Mouse (Mus musculus): ENCODE measurements around the gene Nrn1l. TPM values are rescaled to one million over a fixed set of nuclear protein-coding genes. Genes with fewer than 3 reads are reported as not detected.

The Nrn1l gene
- polyA plus RNA-seq (2012; rRNA removed) (0.22 and 0.42 TPM in 2 replicates), polyA plus RNA-seq (2014; fragmentation: Nextera tagmentation; extraction: Ambion mirVana) (not detected in 2 replicates)

GRCm38 (mm10) chr8:105893339-105893738 is at the start of gene Nrn1l:
Nrn1l (plus strand) TSS chr8:105893567.
- Histone ChIP-seq H3K4me2 (ENCODE audit: low read depth) (no peak within 1 kb of the TSS), H3K4me1 (replicated peaks; ENCODE audit: control insufficient read depth in 2 of 2, insufficient read depth in 2 of 2, low read length in 1 of 2) (no peaks in the 10 kb centered on the region), H3K4me3 (ENCODE audit: insufficient read depth in 1 of 2, low read depth in 2 of 2, low read length in 2 of 2) (no peak within 1 kb of the TSS), H3K27ac (no peak within 1 kb of the TSS), H3K9me3 (ENCODE audit: control insufficient read depth, low read length) (no peaks in the 10 kb centered on the region), H3K36me3 (replicated peaks; ENCODE audit: control insufficient read depth, insufficient read depth, low read depth) (peaks cover 35% of the 10 kb centered on the region), H3K9ac (replicated peaks) (no peak within 1 kb of the TSS), H3K27me3 (ENCODE audit: control insufficient read depth, insufficient read depth, low read length) (no peaks in the 10 kb centered on the region)
- ATAC-seq (ENCODE audit: insufficient read depth), result peak; percentile 56
- peak in 1 of 3 experiments; percentile 20 for DNase-seq (ENCODE audit: low read depth in 3 of 3, low spot score in 3 of 3)
- TF ChIP-seq EP300 (IDR thresholded peaks at IDR 0.05; ENCODE audit: low read depth) (no peak), CTCF (IDR thresholded peaks at IDR 0.05; ENCODE audit: low read depth) (no peak)
- whole genome bisulfite sequencing (ENCODE audit: insufficient replicate concordance), result 41% methylated on average over 11 of the region's 11 CpGs

- Histone ChIP-seq H3K36me3 (replicated peaks; ENCODE audit: control insufficient read depth, insufficient read depth, low read depth) (peaks cover 43% of the 10 kb centered on the region), H3K9me3 (ENCODE audit: control insufficient read depth, low read length) (no peaks in the 10 kb centered on the region), H3K9ac (replicated peaks) (no peak overlapping the region), H3K4me3 (ENCODE audit: insufficient read depth in 1 of 2, low read depth in 2 of 2, low read length in 2 of 2) (no peak overlapping the region), H3K4me1 (replicated peaks; ENCODE audit: control insufficient read depth in 2 of 2, insufficient read depth in 2 of 2, low read length in 1 of 2) (peaks cover 6 to 7% of the 10 kb centered on the region in 2 experiments), H3K27me3 (ENCODE audit: control insufficient read depth, insufficient read depth, low read length) (no peaks in the 10 kb centered on the region), H3K4me2 (ENCODE audit: low read depth) (no peak overlapping the region), H3K27ac (no peak overlapping the region)
- 42% methylated on average over 11 of the region's 11 CpGs for WGBS (ENCODE audit: insufficient replicate concordance)
- TF ChIP-seq CTCF (IDR thresholded peaks at IDR 0.05; ENCODE audit: low read depth) (no peak), EP300 (IDR thresholded peaks at IDR 0.05; ENCODE audit: low read depth) (no peak)
- no peak for DNase-seq (ENCODE audit: low read depth in 3 of 3, low spot score in 3 of 3)
- ATAC-seq (ENCODE audit: insufficient read depth), result no peak
These were observed 46.7 kb upstream of the Nrn1l start for GRCm38 (mm10) chr8:105846678-105847077.

GRCm38 (mm10) chr8:105850014-105850413 is 43.4 kb upstream of the Nrn1l start:
- no peak overlapping the region for H3K9ac ChIP-seq (replicated peaks)
- TF ChIP-seq CTCF (IDR thresholded peaks at IDR 0.05; ENCODE audit: low read depth), result no peak
- no peak for TF ChIP-seq EP300 (IDR thresholded peaks at IDR 0.05; ENCODE audit: low read depth)
- H3K4me3 ChIP-seq (ENCODE audit: insufficient read depth in 1 of 2, low read depth in 2 of 2, low read length in 2 of 2), result peak overlapping the region in 1 of 2 experiments; percentile 49; a peak in 1 of 4 replicates
- no peaks in the 10 kb centered on the region for H3K9me3 ChIP-seq (ENCODE audit: control insufficient read depth, low read length)
- peaks cover 9 to 10% of the 10 kb centered on the region in 2 experiments for H3K4me1 ChIP-seq (replicated peaks; ENCODE audit: control insufficient read depth in 2 of 2, insufficient read depth in 2 of 2, low read length in 1 of 2)
- WGBS (ENCODE audit: insufficient replicate concordance), result 83% methylated on average over 4 of the region's 4 CpGs
- H3K4me2 ChIP-seq (ENCODE audit: low read depth), result peak overlapping the region; percentile 73
- no peaks in the 10 kb centered on the region for H3K27me3 ChIP-seq (ENCODE audit: control insufficient read depth, insufficient read depth, low read length)
- DNase-seq (ENCODE audit: low read depth in 3 of 3, low spot score in 3 of 3), result no peak
- H3K27ac ChIP-seq, result no peak overlapping the region
- H3K36me3 ChIP-seq (replicated peaks; ENCODE audit: control insufficient read depth, insufficient read depth, low read depth), result peaks cover 30% of the 10 kb centered on the region
- no peak for ATAC-seq (ENCODE audit: insufficient read depth)

- no peak for DNase-seq (ENCODE audit: low read depth in 3 of 3, low spot score in 3 of 3)
- H3K9me3 ChIP-seq (ENCODE audit: control insufficient read depth, low read length), result no peaks in the 10 kb centered on the region
- peak overlapping the region; percentile 46 to 49 for H3K4me3 ChIP-seq (ENCODE audit: insufficient read depth in 1 of 2, low read depth in 2 of 2, low read length in 2 of 2)
- H3K4me2 ChIP-seq (ENCODE audit: low read depth), result peak overlapping the region; percentile 73
- H3K27ac ChIP-seq, result no peak overlapping the region; the same call in 1 of the 2 replicates
- WGBS (ENCODE audit: insufficient replicate concordance), result 66% methylated on average over 7 of the region's 7 CpGs
- no peak for TF ChIP-seq EP300 (IDR thresholded peaks at IDR 0.05; ENCODE audit: low read depth)
- no peak for TF ChIP-seq CTCF (IDR thresholded peaks at IDR 0.05; ENCODE audit: low read depth)
- H3K9ac ChIP-seq (replicated peaks), result peak overlapping the region; percentile 55
- no peak for ATAC-seq (ENCODE audit: insufficient read depth)
- peaks cover 9 to 10% of the 10 kb centered on the region in 2 experiments for H3K4me1 ChIP-seq (replicated peaks; ENCODE audit: control insufficient read depth in 2 of 2, insufficient read depth in 2 of 2, low read length in 1 of 2)
- peaks cover 25% of the 10 kb centered on the region for H3K36me3 ChIP-seq (replicated peaks; ENCODE audit: control insufficient read depth, insufficient read depth, low read depth)
- no peaks in the 10 kb centered on the region for H3K27me3 ChIP-seq (ENCODE audit: control insufficient read depth, insufficient read depth, low read length)
These were observed 42.8 kb upstream of the Nrn1l start for GRCm38 (mm10) chr8:105850611-105851010.

GRCm38 (mm10) chr8:105851651-105852143 is 41.7 kb upstream of the Nrn1l start:
- Histone ChIP-seq H3K9ac (replicated peaks) (peak overlapping the region; percentile 75), H3K4me3 (ENCODE audit: insufficient read depth in 1 of 2, low read depth in 2 of 2, low read length in 2 of 2) (peak overlapping the region; percentile 69 to 76), H3K9me3 (ENCODE audit: control insufficient read depth, low read length) (no peaks in the 10 kb centered on the region), H3K4me2 (ENCODE audit: low read depth) (peak overlapping the region; percentile 74), H3K27me3 (ENCODE audit: control insufficient read depth, insufficient read depth, low read length) (no peaks in the 10 kb centered on the region), H3K4me1 (replicated peaks; ENCODE audit: control insufficient read depth in 2 of 2, insufficient read depth in 2 of 2, low read length in 1 of 2) (peaks cover 13 to 18% of the 10 kb centered on the region in 2 experiments), H3K36me3 (replicated peaks; ENCODE audit: control insufficient read depth, insufficient read depth, low read depth) (peaks cover 18% of the 10 kb centered on the region), H3K27ac (peak overlapping the region; percentile 84)
- peak; percentile 82 to 84 (median 83) for DNase-seq (ENCODE audit: low read depth in 3 of 3, low spot score in 3 of 3)
- under 1% methylated on average over 34 of the region's 34 CpGs for WGBS (ENCODE audit: insufficient replicate concordance)
- peak; percentile 63 for ATAC-seq (ENCODE audit: insufficient read depth)
- TF ChIP-seq CTCF (IDR thresholded peaks at IDR 0.05; ENCODE audit: low read depth), result no peak
- peak; percentile 62 for TF ChIP-seq EP300 (IDR thresholded peaks at IDR 0.05; ENCODE audit: low read depth)

Measured in liver, embryonic 14.5 days (tissue).